Mouse (Mus musculus) adrenal gland, adult 2 months (tissue): ENCODE results near the gene Ythdf2. TPM values are rescaled to one million over a fixed set of nuclear protein-coding genes. Genes with fewer than 3 reads are reported as not detected.
A peak's percentile ranks its signal among the peaks of the same experiment; 100 is the strongest.
"Not testable (repeated sequence)": the region's sequence is repeated elsewhere in the genome, so short reads cannot be mapped to it uniquely, and the experiment has no call there.

Source experiments
- DNase-seq: peaks from one replicate; pipeline ENCODE4 v3.0.0; 2021
- long read RNA-seq: library from polyadenylated mRNA; stranded (forward); transcript quantifications from one replicate; pipeline ENCODE4 v2.0.0, GENCODE M21; 2021
- polyA plus RNA-seq: library from polyadenylated mRNA; depleted of rRNA; stranded (reverse); fragments of >200 nt; gene quantifications from 2 replicates; pipeline ENCODE4 v1.2.3, GENCODE M21; 2012; rRNA removed
- total RNA-seq, 2 experiments: library from RNA; stranded (reverse); gene quantifications; 2 replicates each; pipeline ENCODE4 v1.2.3; 2021

Ythdf2 gene
- total RNA-seq, result 10 to 100 TPM; 48.5 to 64.4 TPM
- 17.2 and 19.9 TPM in 2 replicates for polyA plus RNA-seq
- long read RNA-seq, full-length matches to known transcripts, result 61 of 62 reads
- long read RNA-seq, partial matches to known transcripts, result 1 of 62 reads
- long read RNA-seq, other reads (novel, unspliced or antisense), result 0 of 62 reads

DNA sequence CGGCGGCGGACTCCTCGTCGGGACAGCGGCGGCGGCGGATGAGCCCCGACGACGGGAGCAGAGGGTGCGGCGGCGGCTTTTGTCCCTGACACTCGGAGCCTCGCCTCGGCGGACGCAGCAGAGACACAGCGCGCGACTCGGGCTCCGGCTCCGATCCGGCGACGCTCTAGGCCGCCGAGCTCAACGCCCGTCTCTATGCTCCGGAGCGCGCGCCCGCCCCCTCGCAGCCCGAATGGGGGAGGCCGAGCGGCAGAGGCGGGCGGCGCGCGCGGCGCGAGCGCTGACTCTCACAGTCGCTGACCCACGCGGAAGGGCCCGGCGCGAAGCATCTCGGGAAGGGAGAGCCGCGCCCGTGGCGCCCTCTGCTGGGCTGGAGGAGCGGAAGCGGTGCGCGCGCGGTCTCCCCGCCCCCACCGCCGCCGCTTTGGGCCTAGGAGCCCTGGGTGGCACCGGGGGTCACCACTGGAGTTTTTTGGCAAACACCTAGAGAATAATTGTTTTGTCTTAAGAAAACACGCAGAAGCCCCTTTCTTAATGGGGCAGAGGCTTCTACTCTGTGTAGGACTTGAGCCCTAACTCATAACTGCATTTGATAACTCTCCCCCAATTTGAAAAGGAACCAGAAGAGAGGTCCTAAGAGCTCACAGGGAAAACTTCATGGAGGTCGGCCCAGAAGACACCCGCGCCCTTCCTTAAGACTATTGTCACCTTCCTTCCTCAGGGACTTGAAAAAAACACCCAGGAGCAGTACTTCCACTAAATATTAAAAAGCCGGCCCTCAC lies at the start of gene Ythdf2:
Gene Ythdf2 (minus strand): TSS at position 351 of the 782 bp plus-strand sequence.
- DNase-seq, result peak; percentile 98

DNA sequence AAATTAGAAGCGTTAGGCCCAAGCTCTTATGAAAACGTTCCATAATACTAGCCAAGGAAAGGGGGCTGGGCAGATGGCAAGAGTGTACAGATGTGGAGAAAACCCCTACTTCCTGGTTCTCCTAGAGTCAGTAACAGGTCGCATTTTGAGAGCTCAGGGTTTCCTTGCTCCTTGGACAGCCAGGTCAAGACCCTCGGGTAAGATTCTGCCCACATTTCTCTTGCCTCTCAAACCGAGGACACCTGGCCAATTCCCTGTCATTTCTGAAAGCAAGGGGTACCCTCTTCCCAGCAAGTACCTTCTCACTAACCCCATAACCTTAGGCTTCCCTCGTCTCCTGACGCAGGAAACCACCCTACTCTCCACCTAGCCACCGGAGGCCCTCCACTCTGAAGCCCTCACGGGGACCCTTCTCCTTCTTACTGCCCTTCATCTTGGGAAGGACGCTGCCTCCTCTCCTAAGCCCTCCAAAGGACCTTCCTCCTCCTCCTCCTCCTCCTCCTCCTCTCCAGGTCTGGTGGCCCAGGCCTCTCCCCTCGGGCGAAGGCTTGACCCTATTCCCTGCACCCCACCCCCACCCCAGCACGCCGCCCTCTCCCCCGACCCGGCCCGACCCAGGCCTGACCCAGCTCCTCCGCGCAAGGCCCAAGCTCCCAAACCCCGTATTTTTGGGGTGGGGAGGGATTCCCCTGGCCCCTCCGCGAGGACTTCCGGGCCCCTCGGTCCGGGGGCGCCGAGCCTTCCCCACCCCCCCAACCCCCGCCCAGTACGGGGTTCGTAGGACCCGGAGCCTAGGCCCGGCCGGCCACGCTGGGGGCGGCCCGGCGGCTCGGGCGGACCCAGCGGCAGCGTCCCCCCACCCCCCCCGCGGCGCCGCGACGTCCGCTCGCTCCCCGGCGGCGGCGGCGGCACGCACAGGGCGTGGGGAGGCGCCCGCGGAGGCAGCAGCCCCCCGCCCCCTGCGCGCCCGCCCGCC lies 48.6 kb upstream of the Ythdf2 start:
- DNase-seq, result peak; percentile 76

DNA sequence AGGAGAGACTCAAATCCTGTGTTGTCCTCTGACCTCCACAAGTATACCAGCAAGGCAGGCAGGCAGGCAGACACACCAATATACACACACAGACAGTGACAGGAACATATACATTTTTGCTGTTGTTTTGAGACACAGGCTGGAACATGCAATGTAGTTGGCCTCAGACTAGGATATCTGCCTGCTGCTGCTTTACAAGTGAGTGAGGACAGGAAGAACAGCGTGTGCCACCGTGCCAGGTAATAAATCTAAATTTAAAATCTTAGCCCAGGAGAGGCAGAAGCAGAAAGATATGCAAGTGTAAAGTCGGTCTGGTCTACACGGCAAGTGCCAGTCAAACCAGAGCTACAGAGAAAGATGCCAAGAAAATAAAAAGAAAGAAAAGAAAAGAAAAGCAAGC lies 47.1 kb upstream of the Ythdf2 start:
- DNase-seq, result no peak

DNA sequence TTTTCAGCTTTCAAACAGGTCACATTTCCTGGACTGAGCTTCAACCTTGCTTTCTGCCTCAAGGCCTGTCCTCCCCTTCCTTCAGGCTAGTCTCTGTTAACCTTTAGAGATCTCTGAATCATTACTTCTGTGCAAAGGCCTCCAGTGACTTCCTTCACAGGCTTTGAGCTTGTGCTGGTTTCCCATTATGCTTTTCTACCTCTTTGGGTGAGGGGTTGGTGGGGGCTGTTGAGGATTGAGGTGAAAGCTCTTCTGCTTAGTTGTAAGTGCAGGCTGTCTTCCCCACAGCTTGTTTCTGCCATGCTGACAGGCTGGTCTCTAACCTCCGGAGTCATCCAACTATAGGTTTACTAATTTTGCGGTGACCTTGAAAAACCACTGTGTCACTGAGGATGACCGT lies 44.3 kb upstream of the Ythdf2 start:
- peak; percentile 55 for DNase-seq

DNA sequence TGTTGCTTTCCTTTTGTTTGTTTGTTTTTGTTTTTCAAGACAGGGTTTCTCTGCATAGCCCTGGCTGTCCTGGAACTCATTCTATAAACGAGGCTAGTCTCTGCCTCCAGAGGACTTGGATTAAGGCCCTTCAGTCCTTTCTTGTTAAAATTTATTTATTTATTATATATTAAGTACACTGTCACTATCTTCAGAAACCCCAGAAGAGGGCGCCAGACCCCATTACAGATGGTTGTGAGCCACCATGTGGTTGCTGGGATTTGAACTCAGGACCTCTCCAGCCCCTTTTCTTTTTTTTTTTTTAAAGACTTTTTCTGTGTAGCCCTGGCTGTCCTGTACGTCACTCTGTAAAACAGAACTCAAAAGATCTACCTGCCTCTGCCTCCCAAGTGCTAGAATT lies 42.9 kb upstream of the Ythdf2 start:
- no peak for DNase-seq

GRCm38 (mm10) chr4:132253622-132254021 lies 41.5 kb upstream of the Ythdf2 start:
- no peak for DNase-seq

DNA sequence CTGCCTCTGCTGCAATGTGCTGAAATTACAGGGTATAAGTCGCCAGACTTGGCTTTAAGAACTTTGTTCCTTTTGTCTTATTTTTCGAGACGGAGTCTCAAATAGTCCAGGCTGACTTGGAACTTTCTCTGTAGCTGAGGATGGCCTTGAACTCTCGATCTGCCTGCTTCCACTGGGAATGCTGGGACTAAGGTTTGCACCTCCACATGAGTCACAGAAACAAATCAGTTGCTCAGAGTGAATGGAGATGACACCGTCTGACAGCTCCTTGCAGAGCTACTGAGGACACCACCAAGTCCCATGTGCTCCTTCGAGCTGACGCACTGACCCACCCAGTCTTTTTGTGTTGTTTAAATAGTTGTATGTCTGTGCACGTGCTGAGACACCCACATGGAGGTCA lies 41.0 kb upstream of the Ythdf2 start:
- DNase-seq, result peak; percentile 63

DNA sequence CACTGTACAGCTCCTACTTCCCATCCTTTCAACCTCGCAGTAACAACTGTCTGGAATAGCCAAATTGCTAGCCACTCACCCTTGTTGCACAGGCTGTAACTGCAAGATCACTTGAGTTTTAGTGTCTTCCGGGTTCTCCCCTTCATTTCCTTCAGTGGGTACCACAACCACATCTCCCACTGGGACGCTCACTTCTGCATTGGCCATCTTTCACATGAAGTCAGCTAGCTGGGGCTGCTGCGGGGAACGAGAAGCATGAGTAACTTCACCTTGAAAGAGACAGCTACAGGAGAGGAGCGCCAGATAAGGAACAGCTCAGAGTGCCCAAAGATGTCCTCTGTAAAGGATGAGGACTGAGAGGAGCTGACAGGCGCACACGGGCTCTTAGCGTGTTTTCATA lies 39.5 kb upstream of the Ythdf2 start:
- peak; percentile 59 for DNase-seq

DNA sequence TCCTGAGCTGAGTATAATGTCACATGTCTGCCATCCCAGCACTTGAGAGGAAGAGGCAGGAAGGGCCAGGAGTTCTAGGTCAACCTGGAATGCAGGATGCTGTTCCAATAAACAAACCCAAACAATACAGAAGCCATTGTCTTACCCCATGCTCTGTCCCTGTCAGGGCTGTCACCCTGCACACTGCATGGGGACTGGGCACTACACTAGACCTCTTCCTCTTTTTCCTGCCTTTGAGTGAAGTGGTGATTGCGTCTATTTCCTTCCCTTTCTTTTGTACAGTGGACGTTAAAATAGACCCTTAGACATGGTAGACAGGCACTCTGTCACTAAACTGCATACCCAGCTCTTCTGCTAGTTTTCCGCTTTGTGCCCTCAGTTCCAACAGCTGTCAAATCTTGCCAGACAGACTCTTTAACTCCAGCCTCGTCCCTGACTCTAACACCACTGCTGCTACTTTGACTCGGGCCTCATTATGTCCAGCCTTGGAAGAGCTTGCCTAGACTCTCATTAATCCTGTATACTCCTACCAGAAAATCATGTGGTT lies 35.4 kb upstream of the Ythdf2 start:
- DNase-seq, result no peak

DNA sequence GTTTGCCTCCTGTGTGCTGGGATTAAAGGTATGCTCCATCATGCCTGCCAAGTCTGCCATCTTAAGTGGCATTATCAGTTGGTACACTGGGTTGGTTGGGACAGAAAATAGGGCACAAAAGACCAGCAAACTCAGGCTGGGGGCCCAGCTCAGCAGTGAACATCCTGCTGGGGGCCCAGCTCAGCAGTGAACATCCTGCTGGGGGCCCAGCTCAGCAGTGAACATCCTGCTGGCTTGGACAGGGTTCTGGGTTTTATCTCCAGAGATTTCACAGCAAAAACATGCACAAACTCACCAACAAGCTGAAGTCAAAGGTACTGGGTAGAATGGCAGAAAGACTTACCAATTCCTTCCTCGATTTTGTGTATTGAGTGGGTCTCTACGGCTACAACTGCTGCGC lies 33.5 kb upstream of the Ythdf2 start:
- DNase-seq, result no peak

- DNase-seq, result no peak
Observed at GRCm38 (mm10) chr4:132241208-132241607, 29.1 kb upstream of the Ythdf2 start.

DNA sequence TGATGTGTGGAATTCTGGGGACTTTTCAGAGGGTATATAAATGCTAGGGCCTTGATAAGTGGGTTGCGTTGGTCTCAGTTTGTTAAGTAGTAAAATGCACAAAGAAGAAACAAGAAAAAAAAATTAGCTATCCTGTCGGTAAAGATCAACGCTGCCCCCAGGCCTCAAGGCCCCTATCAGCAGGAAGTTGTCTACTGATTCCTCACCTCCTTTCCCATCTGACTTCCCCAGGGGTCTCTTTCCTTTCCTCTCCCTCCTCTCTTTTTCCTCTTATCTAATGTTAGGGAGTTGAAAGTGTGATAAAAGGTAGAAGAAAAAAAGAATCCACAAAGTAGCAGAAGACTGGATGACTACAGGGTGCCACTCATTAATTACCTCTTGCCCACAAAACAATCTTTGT lies 28.3 kb upstream of the Ythdf2 start:
- no peak for DNase-seq

- DNase-seq, result no peak
Observed at GRCm38 (mm10) chr4:132238356-132238755, 26.3 kb upstream of the Ythdf2 start.

- no peak for DNase-seq
Observed at GRCm38 (mm10) chr4:132234710-132235109, 22.6 kb upstream of the Ythdf2 start.

DNA sequence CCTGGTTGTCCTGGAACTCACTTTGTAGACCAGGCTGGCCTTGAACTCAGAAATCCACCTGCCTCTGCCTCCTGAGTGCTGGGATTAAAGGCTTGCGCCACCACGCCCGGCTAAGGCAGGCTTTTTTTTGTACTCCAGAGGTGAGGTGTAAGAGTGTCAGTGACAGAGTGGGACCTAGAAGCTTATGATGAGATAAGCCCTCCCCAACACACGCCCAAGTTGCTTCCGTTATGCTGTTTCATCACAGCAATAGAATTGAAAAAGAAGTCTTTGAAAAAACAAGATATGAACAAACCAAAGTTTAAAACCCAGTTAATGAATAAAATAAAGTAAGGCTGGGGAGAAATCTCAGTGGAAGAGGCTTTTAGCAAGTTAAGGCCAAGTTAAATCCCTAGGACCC lies 18.3 kb upstream of the Ythdf2 start:
- DNase-seq, result no peak

DNA sequence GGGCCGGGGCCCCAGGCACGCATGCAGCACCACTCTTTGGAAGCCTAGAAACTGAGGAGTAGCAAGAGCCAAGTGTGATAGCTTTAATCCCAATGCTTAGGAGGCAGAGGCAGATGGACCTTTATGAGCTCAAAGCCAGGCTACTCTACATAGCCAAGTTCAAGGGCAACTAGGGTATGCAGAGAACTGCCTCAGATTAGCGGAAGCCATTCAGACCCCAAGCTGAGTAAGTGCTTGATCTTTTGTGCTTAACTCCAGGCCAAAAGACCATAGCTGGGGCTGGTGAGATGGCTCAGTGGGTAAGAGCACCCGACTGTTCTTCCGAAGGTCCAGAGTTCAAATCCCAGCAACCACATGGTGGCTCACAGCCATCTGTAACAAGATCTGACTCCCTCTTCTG lies 9.9 kb upstream of the Ythdf2 start:
- not testable (repeated sequence) for DNase-seq

- DNase-seq, result not testable (repeated sequence)
Observed at GRCm38 (mm10) chr4:132218439-132218838, 6.3 kb upstream of the Ythdf2 start.

DNA sequence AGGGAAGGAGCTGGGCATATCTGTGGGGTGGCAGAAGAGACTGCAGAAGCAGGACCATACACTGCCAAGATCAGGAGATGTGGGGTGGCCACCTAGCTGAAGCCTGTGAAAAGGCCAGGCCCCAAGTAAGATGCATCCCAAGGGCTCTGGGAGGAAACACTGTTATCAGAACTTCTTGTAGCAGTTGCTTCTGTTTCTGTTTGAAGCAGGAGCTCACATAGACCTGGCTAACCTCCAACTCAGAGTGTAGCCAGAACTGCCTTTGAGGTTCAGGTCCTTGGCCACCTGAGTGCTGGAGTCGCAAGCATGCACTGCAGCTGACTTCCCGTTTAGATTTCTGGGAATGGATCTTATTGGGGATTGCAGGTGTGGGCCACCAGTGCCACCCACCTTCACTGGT lies 5.7 kb upstream of the Ythdf2 start:
- no peak for DNase-seq

- no peak for DNase-seq
Observed at GRCm38 (mm10) chr4:132216602-132217001, 4.5 kb upstream of the Ythdf2 start.

DNA sequence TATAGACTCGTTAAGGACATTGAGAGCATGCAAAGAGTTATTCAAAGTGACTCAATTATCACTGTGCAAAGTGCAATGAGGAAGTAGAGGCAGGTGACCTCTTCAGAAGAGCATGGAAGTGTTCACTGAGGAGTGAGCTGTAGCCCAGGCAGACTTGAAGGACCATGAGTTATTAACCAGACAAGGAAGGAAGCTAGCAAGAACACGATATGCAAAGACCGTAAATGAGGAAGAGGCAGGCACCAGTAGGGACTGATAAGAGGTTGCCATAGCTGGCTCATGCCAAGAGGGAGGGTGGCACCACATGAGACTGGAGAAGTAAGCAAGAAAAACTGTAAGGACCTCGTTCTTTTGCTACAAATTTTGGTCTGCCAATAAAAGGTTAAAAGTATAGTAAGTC lies 2.7 kb upstream of the Ythdf2 start:
- DNase-seq, result no peak

DNA sequence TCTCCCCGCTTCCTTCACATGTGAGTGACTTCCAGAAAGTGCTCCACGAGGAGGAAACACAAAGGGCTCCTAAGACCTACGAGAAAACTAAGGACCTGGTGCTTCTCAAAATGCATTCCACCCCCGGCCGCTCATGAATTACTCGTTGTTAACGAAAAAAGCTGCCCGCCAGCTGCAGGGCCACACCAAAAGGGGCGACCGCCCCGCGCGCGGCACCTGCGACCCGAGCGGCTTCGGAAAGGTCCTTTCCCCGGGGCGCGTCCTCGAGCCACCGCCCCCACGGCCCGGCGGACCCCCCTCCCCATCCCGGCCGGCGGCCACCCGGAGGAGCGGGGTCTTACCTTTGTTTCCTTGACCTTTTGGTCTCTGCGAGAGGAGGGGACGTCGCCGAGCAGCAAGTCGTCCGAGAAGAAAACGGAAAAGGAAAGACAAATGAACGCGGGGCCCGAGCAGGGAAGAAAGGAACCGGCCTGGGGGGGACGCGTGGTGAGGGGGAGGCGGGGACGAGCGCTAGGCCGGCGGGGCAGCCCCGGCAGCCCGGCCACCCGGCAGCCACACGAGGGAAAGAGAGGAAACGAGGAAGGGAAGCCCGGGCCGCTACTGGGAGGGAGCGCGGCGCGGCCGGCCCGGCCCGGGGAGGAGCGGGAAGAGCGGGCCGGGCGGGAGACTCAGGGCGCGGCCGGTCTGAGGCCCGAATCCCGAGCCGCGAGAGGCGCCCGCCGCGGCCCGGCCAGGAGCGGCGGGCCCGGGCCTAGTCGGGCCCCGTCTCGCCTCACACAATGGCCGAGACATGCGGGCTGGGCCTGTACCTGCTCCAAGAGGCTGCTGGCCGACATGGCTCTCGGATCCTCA lies 786 bp downstream of the Ythdf2 start:
- peak; percentile 52 for DNase-seq
